In genomic region chr2:150660668-150661451, GRCm38 (mm10) we compare ENCODE assay signal across 12 mouse cellular contexts. TPM values are rescaled to one million over a fixed set of nuclear protein-coding genes. Genes with fewer than 3 reads are reported as not detected.
A peak's percentile ranks its signal among the peaks of the same experiment; 100 is the strongest.
DNase-seq lines count a peak whose midpoint lies in the region; ATAC-seq lines count a peak whose summit lies in the region.
"Had no signal": no experiment of that assay in that cellular context is flagged by ENCODE, and none has a peak within 500 bp of the region (broad histone marks: within the 10 kb centered on the region; RNA-seq: fewer than 3 reads in every experiment).

No protein-coding gene starts in this region.

- H3K36me3 ChIP-seq in liver, embryonic 12.5 days = peaks cover 67% of the 10 kb centered on the region

- H3K27ac ChIP-seq in liver, embryonic 12.5 days = 0 out of 2 replicates have a peak overlapping the region, but pooled peaks have one; percentile 2

- H3K4me3 ChIP-seq in liver, embryonic 12.5 days = no peak overlapping the region

- intact Hi-C loops in heart, postnatal 14 days (cut with DNase I) = no loop called here

- H3K9ac ChIP-seq in liver, embryonic 12.5 days = no peak overlapping the region
- H3K9ac ChIP-seq: lung, embryonic 14.5 days had no signal

- H3K4me1 ChIP-seq in liver, embryonic 12.5 days = peaks cover 43% of the 10 kb centered on the region

- 83% methylated on average over 5 of the region's 5 CpGs for WGBS in liver, embryonic 12.5 days (ENCODE audit: insufficient replicate concordance)

- no peak for ATAC-seq in liver, embryonic 12.5 days

- no peak overlapping the region for H3K4me2 ChIP-seq in liver, embryonic 12.5 days
- H3K4me2 ChIP-seq: lung, embryonic 14.5 days had no signal

- H3K9me3 ChIP-seq in liver, embryonic 12.5 days (replicated peaks) = no peaks in the 10 kb centered on the region

- DNase-seq in heart, adult 11 months = peak; percentile 87
- DNase-seq in heart, postnatal 14 days = no peak
- DNase-seq in liver = no peak
- peak; percentile 65 for DNase-seq in kidney, adult 9 months
- peak; percentile 56 for DNase-seq in telencephalon, adult 2 months (ENCODE audit: low read depth, low spot score)
- DNase-seq in thymus, postnatal 14 days = no peak
- DNase-seq: cerebellum, postnatal 25 days; gastrocnemius, postnatal 14 days; lung, embryonic 14.5 days had no signal

- no peaks in the 10 kb centered on the region for H3K27me3 ChIP-seq in liver, embryonic 12.5 days (replicated peaks)

RNA-seq across cellular contexts. Expression of gene Acss1, which starts 7.4 kb away (rescaled TPM):
- total RNA-seq in heart, postnatal 14 days (2021) = 100 to 1,000 TPM; 121 to 136 TPM
- polyA plus RNA-seq in liver, embryonic 12.5 days (2016; fragmentation: Nextera tagmentation; extraction: Ambion mirVana) = 47.4 and 53.8 TPM in 2 replicates

RNA-seq across cellular contexts. Expression of gene Vsx1, which starts 28.3 kb away (rescaled TPM):
- not detected for total RNA-seq in heart, postnatal 14 days (2021)
- polyA plus RNA-seq in liver, embryonic 12.5 days (2016; fragmentation: Nextera tagmentation; extraction: Ambion mirVana) = not detected in 2 replicates
- total RNA-seq: gastrocnemius, postnatal 14 days; left cerebral cortex, postnatal 14 days had no signal
- polyA plus RNA-seq: lung, embryonic 14.5 days; thymus, postnatal 0 days had no signal

RNA-seq across cellular contexts. Expression of gene Apmap, which starts 52.5 kb away (rescaled TPM):
- 10 to 100 TPM; 46.6 to 48.6 TPM for total RNA-seq in heart, postnatal 14 days (2021)
- 28.2 and 28.6 TPM in 2 replicates for polyA plus RNA-seq in liver, embryonic 12.5 days (2016; fragmentation: Nextera tagmentation; extraction: Ambion mirVana)

Comparison
In these comparisons a context has a peak if more than half of its experiments do, and no peak if none do; other contexts are left out.
1. DNase-seq: peak in heart, adult 11 months (single experiment), kidney, adult 9 months (single experiment) and telencephalon, adult 2 months (single experiment); none in heart, postnatal 14 days (0 of 2), liver (single experiment) and thymus, postnatal 14 days (single experiment).